Mouse (Mus musculus) myocyte (in vitro differentiated cells): ENCODE data around the gene Mylk4.

ENCODE experiments used
- CEBPB ChIP-seq: IDR thresholded peaks from 2 replicates; pipeline ENCODE4 v1.6.1; 2011; ENCODE audit warnings: mild to moderate bottlenecking, moderate library complexity; ENCODE audit not compliant: poor library complexity, insufficient read depth, severe bottlenecking
- E2F4 ChIP-seq: IDR thresholded peaks from one replicate; pipeline ENCODE4 v1.6.1; 2011; ENCODE audit warnings: mild to moderate bottlenecking, control low read depth, moderate library complexity; ENCODE audit not compliant: insufficient read depth
- MAX ChIP-seq: IDR thresholded peaks from one replicate; pipeline ENCODE4 v1.6.1; 2011; ENCODE audit warnings: low read depth, mild to moderate bottlenecking, control low read depth
- MYOD1 ChIP-seq, 3 experiments: IDR thresholded peaks; one replicate each; pipeline ENCODE4 v1.6.1; 2011; ENCODE audit warnings: control low read depth in 2 of 3, low read depth in 2 of 3, mild to moderate bottlenecking in 2 of 3, moderate library complexity in 1 of 3; ENCODE audit not compliant: insufficient read length in 2 of 3, control insufficient read depth in 1 of 3
- MYOG ChIP-seq, 3 experiments: IDR thresholded peaks; one replicate each; pipeline ENCODE4 v1.6.1; 2011; ENCODE audit warnings: control low read depth in 2 of 3, low read depth in 2 of 3, mild to moderate bottlenecking in 2 of 3; ENCODE audit not compliant: insufficient read length in 2 of 3, control insufficient read depth in 1 of 3, insufficient read depth in 1 of 3
- POLR2A ChIP-seq: IDR thresholded peaks from one replicate; pipeline ENCODE4 v1.6.1; 2011; ENCODE audit warnings: low read depth, mild to moderate bottlenecking, control low read depth, moderate library complexity; ENCODE audit not compliant: insufficient read length
- POLR2AphosphoS2 ChIP-seq: IDR thresholded peaks from one replicate; pipeline ENCODE4 v1.6.1; 2011; ENCODE audit warnings: low read depth, control low read depth; ENCODE audit not compliant: insufficient read length
- REST ChIP-seq: IDR thresholded peaks from one replicate; pipeline ENCODE4 v1.6.1; 2011; ENCODE audit warnings: mild to moderate bottlenecking, control low read depth, moderate library complexity; ENCODE audit not compliant: insufficient read depth, insufficient read length
- SRF ChIP-seq: IDR thresholded peaks from one replicate; pipeline ENCODE4 v1.6.1; 2011; ENCODE audit warnings: low read depth; ENCODE audit not compliant: control insufficient read depth, insufficient read length
- TCF12 ChIP-seq: IDR thresholded peaks from one replicate; pipeline ENCODE4 v1.6.1; 2011; ENCODE audit warnings: mild to moderate bottlenecking, control low read depth; ENCODE audit not compliant: poor library complexity, insufficient read depth, severe bottlenecking
- USF1 ChIP-seq: IDR thresholded peaks from one replicate; pipeline ENCODE4 v1.6.1; 2011; ENCODE audit warnings: low read depth, mild to moderate bottlenecking, control low read depth, moderate library complexity

- TF ChIP-seq POLR2AphosphoS2 (no peak), POLR2A (no peak), MYOD1 (IDR thresholded peaks at IDR 0.05; ENCODE audit: control insufficient read depth in 1 of 3, insufficient read length in 2 of 3, low read depth in 2 of 3) (no peak), MYOG (IDR thresholded peaks at IDR 0.05; ENCODE audit: control insufficient read depth in 1 of 3, insufficient read depth in 1 of 3, insufficient read length in 2 of 3, low read depth in 2 of 3) (no peak), TCF12 (no peak), USF1 (no peak), REST (no peak), CEBPB (no peak), MAX (no peak), E2F4 (no peak), SRF (no peak)
Measured at GRCm38 (mm10) chr13:32794619-32795018, 10.9 kb upstream of the Mylk4 start.
